Mouse (Mus musculus) urinary bladder, adult 2 months (tissue): ENCODE results near the gene Fam53a. TPM values are rescaled to one million over a fixed set of nuclear protein-coding genes. Genes with fewer than 3 reads are reported as not detected.

Experiments used
- polyA plus RNA-seq: library from polyadenylated mRNA; depleted of rRNA; stranded (reverse); fragments of >200 nt; gene quantifications from 2 replicates; pipeline ENCODE4 v1.2.3, GENCODE M21; 2012; rRNA removed

Gene Fam53a
- polyA plus RNA-seq, 1 experiment, result 20.9 TPM

Other genes starting within 250 kb of the Fam53a start
- gene Nkx1-1, start 195.7 kb downstream of the Fam53a start, polyA plus RNA-seq, result not detected in 2 replicates
- 1.0 and 1.1 TPM in 2 replicates for gene Gm9903, start 290 bp upstream of the Fam53a start, polyA plus RNA-seq
- 24.1 and 28.1 TPM in 2 replicates for gene Slbp, start 22.9 kb upstream of the Fam53a start, polyA plus RNA-seq
- 6.6 and 6.9 TPM in 2 replicates for gene Tacc3, start 28.5 kb upstream of the Fam53a start, polyA plus RNA-seq
- 30.9 and 39.0 TPM in 2 replicates for gene Tmem129, start 28.8 kb upstream of the Fam53a start, polyA plus RNA-seq
- 62.9 and 69.6 TPM in 2 replicates for gene Fgfr3, start 92.0 kb upstream of the Fam53a start, polyA plus RNA-seq
- 29.1 and 30.2 TPM in 2 replicates for gene Letm1, start 153.2 kb upstream of the Fam53a start, polyA plus RNA-seq
- 10.1 and 12.8 TPM in 2 replicates for gene Nsd2, start 191.1 kb upstream of the Fam53a start, polyA plus RNA-seq